Mouse (Mus musculus): ENCODE measurements around the gene Wdr61.

Wdr61 gene

GRCm38 (mm10) chr9:54733921-54734638 lies at the start of gene Wdr61:
Gene Wdr61 (minus strand): TSS chr9:54734519.
- peak; percentile 99 for DNase-seq

- DNase-seq = no peak
These were observed 49.7 kb upstream of the Wdr61 start for GRCm38 (mm10) chr9:54784003-54784402.

GRCm38 (mm10) chr9:54782504-54782903 lies 48.2 kb upstream of the Wdr61 start:
- no peak for DNase-seq

- no peak for DNase-seq
These were observed 45.0 kb upstream of the Wdr61 start for GRCm38 (mm10) chr9:54779280-54779679.

- peak; percentile 71 to 77 for DNase-seq
These were observed 42.2 kb upstream of the Wdr61 start for GRCm38 (mm10) chr9:54776451-54776982.

GRCm38 (mm10) chr9:54770140-54770780 lies 35.9 kb upstream of the Wdr61 start:
- DNase-seq = no peak

GRCm38 (mm10) chr9:54765336-54766085 lies 31.2 kb upstream of the Wdr61 start:
- no peak for DNase-seq

GRCm38 (mm10) chr9:54764561-54765217 lies 30.4 kb upstream of the Wdr61 start, which contains the start of gene Crabp1:
Gene Crabp1 (plus strand): TSS chr9:54764748.
- DNase-seq = no peak

GRCm38 (mm10) chr9:54764091-54764490 lies 29.8 kb upstream of the Wdr61 start:
- DNase-seq = no peak

GRCm38 (mm10) chr9:54759592-54759991 lies 25.3 kb upstream of the Wdr61 start:
- no peak for DNase-seq

- DNase-seq = no peak
These were observed 18.6 kb upstream of the Wdr61 start for GRCm38 (mm10) chr9:54752944-54753295.

GRCm38 (mm10) chr9:54752201-54752943 lies 18.1 kb upstream of the Wdr61 start:
- DNase-seq = no peak

- DNase-seq = no peak
These were observed 17.4 kb upstream of the Wdr61 start for GRCm38 (mm10) chr9:54751684-54752083.

- DNase-seq = no peak
These were observed 16.1 kb upstream of the Wdr61 start for GRCm38 (mm10) chr9:54750215-54750981.

GRCm38 (mm10) chr9:54745740-54746370 lies 11.5 kb upstream of the Wdr61 start:
- DNase-seq = no peak

GRCm38 (mm10) chr9:54743891-54744290 lies 9.6 kb upstream of the Wdr61 start:
- no peak for DNase-seq

- peak; percentile 70 to 77 for DNase-seq
These were observed 4.1 kb upstream of the Wdr61 start for GRCm38 (mm10) chr9:54738376-54738775.

GRCm38 (mm10) chr9:54736284-54736701 lies 2.0 kb upstream of the Wdr61 start:
- DNase-seq = peak; percentile 46 to 68

- DNase-seq = no peak
These were observed 427 bp upstream of the Wdr61 start for GRCm38 (mm10) chr9:54734639-54735252.

- no peak for DNase-seq
These were observed 2.2 kb downstream of the Wdr61 start for GRCm38 (mm10) chr9:54732122-54732521.

All from cerebellum, postnatal 14 days (tissue).